Mouse (Mus musculus) myocyte (in vitro differentiated cells): ENCODE data around the gene Clmn. TPM values are rescaled to one million over a fixed set of nuclear protein-coding genes. Genes with fewer than 3 reads are reported as not detected.

ENCODE experiments used
- H3K27me3 ChIP-seq: one replicate; pipeline ENCODE4 v1.6.1; 2011; ENCODE audit not compliant: control insufficient read depth, insufficient read depth, insufficient read length
- H3K36me3 ChIP-seq: one replicate; pipeline ENCODE4 v1.6.1; 2011; ENCODE audit not compliant: control insufficient read depth, insufficient read depth
- H3K4me2 ChIP-seq: one replicate; pipeline ENCODE4 v1.6.1; 2011; ENCODE audit warnings: low read depth, control low read depth
- H3K4me3 ChIP-seq: one replicate; pipeline ENCODE4 v1.5.1; 2011; ENCODE audit warnings: mild to moderate bottlenecking, control low read depth, moderate library complexity
- H3K79me2 ChIP-seq: one replicate; pipeline ENCODE4 v1.6.1; 2011; ENCODE audit not compliant: control insufficient read depth, insufficient read depth
- H3ac ChIP-seq: one replicate; pipeline ENCODE4 v1.6.1; 2011; ENCODE audit not compliant: control insufficient read depth, insufficient read length
- CEBPB ChIP-seq: IDR thresholded peaks from 2 replicates; pipeline ENCODE4 v1.6.1; 2011; ENCODE audit warnings: mild to moderate bottlenecking, moderate library complexity; ENCODE audit not compliant: poor library complexity, insufficient read depth, severe bottlenecking
- E2F4 ChIP-seq: IDR thresholded peaks from one replicate; pipeline ENCODE4 v1.6.1; 2011; ENCODE audit warnings: mild to moderate bottlenecking, control low read depth, moderate library complexity; ENCODE audit not compliant: insufficient read depth
- MAX ChIP-seq: IDR thresholded peaks from one replicate; pipeline ENCODE4 v1.6.1; 2011; ENCODE audit warnings: low read depth, mild to moderate bottlenecking, control low read depth
- MYOD1 ChIP-seq, 3 experiments: IDR thresholded peaks; one replicate each; pipeline ENCODE4 v1.6.1; 2011; ENCODE audit warnings: control low read depth in 2 of 3, low read depth in 2 of 3, mild to moderate bottlenecking in 2 of 3, moderate library complexity in 1 of 3; ENCODE audit not compliant: insufficient read length in 2 of 3, control insufficient read depth in 1 of 3
- MYOG ChIP-seq, 3 experiments: IDR thresholded peaks; one replicate each; pipeline ENCODE4 v1.6.1; 2011; ENCODE audit warnings: control low read depth in 2 of 3, low read depth in 2 of 3, mild to moderate bottlenecking in 2 of 3; ENCODE audit not compliant: insufficient read length in 2 of 3, control insufficient read depth in 1 of 3, insufficient read depth in 1 of 3
- POLR2A ChIP-seq: IDR thresholded peaks from one replicate; pipeline ENCODE4 v1.6.1; 2011; ENCODE audit warnings: low read depth, mild to moderate bottlenecking, control low read depth, moderate library complexity; ENCODE audit not compliant: insufficient read length
- POLR2AphosphoS2 ChIP-seq: IDR thresholded peaks from one replicate; pipeline ENCODE4 v1.6.1; 2011; ENCODE audit warnings: low read depth, control low read depth; ENCODE audit not compliant: insufficient read length
- REST ChIP-seq: IDR thresholded peaks from one replicate; pipeline ENCODE4 v1.6.1; 2011; ENCODE audit warnings: mild to moderate bottlenecking, control low read depth, moderate library complexity; ENCODE audit not compliant: insufficient read depth, insufficient read length
- SRF ChIP-seq: IDR thresholded peaks from one replicate; pipeline ENCODE4 v1.6.1; 2011; ENCODE audit warnings: low read depth; ENCODE audit not compliant: control insufficient read depth, insufficient read length
- TCF12 ChIP-seq: IDR thresholded peaks from one replicate; pipeline ENCODE4 v1.6.1; 2011; ENCODE audit warnings: mild to moderate bottlenecking, control low read depth; ENCODE audit not compliant: poor library complexity, insufficient read depth, severe bottlenecking
- TCF3 ChIP-seq: IDR thresholded peaks from one replicate; pipeline ENCODE4 v1.6.1; 2011; ENCODE audit warnings: low read depth, control low read depth; ENCODE audit not compliant: insufficient read length
- USF1 ChIP-seq: IDR thresholded peaks from one replicate; pipeline ENCODE4 v1.6.1; 2011; ENCODE audit warnings: low read depth, mild to moderate bottlenecking, control low read depth, moderate library complexity
- polyA plus RNA-seq: library from polyadenylated mRNA; unstranded; fragments of >200 nt; fragmentation: generic; extraction: Trizol; gene quantifications from one replicate; pipeline ENCODE4 v1.2.1, GENCODE M21; 2012; ENCODE audit warnings: missing spikeins

Gene Clmn
- polyA plus RNA-seq, 1 experiment: 0.07 TPM

DNA sequence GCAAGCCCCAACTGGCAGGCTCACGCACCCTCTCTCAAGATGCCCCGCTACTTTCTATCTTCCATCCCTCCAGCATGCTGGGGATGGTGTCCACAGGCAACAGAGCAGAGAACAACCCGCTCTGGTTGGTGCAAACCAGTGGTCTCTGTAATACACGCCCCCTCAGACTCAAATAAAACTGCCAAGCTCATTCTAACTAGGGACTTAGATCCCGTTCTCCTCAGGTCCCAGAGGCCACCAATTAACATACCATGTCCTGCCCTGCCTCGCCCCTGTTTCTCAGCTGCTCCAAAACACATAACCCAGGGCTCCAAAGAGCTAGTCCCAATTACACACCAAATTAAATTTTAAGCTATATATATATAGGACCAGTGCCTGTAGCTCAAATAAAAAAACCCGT is 50.6 kb downstream of the Clmn start:
- Histone ChIP-seq H3K27me3 (peaks cover 37% of the 10 kb centered on the region), H3ac (no peak overlapping the region), H3K79me2 (no peaks in the 10 kb centered on the region), H3K4me3 (no peak overlapping the region), H3K36me3 (no peaks in the 10 kb centered on the region), H3K4me2 (no peak overlapping the region)
- TF ChIP-seq POLR2A (no peak), MAX (no peak)

DNA sequence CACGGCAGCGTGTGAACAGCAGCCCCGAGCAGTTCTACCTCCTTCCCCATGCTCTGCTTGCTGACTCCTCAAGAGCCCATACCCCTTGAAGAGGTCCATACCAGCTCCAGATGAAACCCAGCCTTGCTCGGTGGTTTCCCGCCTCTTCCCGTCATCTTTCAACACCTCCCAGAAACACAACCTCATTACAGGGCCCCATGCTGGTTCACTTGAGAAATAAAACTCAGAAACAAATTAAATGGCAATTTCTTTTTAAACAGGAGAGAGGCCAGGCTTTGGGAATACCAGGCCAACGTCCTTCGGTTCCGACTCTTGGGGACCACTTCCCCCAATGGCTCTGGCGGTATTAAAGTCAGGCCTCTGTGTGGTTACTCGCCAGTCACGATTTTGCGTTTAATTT is 51.1 kb downstream of the Clmn start:
- H3K79me2 ChIP-seq: no peaks in the 10 kb centered on the region
- H3K4me3 ChIP-seq: no peak overlapping the region
- peaks cover 41% of the 10 kb centered on the region for H3K27me3 ChIP-seq
- no peak overlapping the region for H3K4me2 ChIP-seq
- H3K36me3 ChIP-seq: no peaks in the 10 kb centered on the region
- no peak overlapping the region for H3ac ChIP-seq
- TF ChIP-seq TCF3 (no peak), MAX (no peak)

DNA sequence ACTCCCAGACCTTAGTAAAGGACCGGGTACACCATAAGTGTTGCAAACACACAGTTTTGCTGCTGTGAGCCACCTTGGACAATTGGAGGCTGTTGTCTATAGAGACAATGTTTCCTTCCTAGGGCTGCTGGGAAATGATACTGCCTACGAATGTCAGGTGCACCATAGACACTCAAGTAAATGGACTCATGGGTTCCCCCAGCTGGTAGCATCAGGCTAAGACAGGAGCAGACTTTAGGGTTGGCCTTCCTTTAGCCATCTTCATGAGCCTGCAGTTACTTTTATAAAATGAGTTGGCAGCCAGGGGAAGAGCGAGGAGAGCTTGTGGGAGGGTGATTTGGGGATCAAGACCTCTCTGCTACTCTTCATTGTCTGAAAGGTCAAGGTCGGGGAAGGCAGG is 52.2 kb downstream of the Clmn start:
- H3K27me3 ChIP-seq: peaks cover 48% of the 10 kb centered on the region
- H3ac ChIP-seq: no peak overlapping the region

DNA sequence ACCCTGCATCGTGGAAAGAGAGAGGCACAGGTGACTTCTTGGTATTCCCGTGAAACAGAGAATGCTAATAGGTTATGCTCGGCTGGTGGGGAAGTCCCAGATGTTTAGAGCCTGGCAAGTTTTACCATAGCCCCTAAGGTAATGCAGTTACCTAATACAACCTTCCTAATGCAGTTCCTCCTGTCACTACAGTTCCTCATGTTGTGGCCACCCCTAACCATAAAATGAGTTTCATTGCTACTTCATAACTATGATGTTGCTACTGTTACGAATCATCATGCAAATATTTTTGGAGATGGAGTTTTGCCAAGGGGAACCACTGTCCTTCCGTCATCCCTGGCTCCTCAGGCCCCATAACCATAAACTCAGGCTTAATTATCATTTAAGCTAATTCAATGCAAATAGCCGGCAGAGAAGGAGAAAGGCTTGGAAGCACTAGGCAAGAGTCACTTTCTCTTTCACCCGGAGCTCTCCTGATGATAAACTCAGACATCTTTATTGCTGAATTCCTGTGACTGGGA is 53.9 kb downstream of the Clmn start:
- Histone ChIP-seq H3K36me3 (no peaks in the 10 kb centered on the region), H3K79me2 (no peaks in the 10 kb centered on the region), H3K4me3 (no peak overlapping the region), H3K4me2 (peak overlapping the region; percentile 38), H3ac (no peak overlapping the region), H3K27me3 (peaks cover 57% of the 10 kb centered on the region)
- no peak for TF ChIP-seq POLR2A
- TF ChIP-seq MYOD1 (IDR thresholded peaks at IDR 0.05; ENCODE audit: control insufficient read depth in 1 of 3, insufficient read length in 2 of 3, low read depth in 2 of 3): no peak
- TF ChIP-seq E2F4: no peak
- no peak for TF ChIP-seq TCF12
- TF ChIP-seq CEBPB: no peak
- TF ChIP-seq MAX: no peak
- no peak for TF ChIP-seq TCF3
- no peak for TF ChIP-seq REST
- TF ChIP-seq POLR2AphosphoS2: no peak
- TF ChIP-seq USF1: no peak
- no peak for TF ChIP-seq MYOG (IDR thresholded peaks at IDR 0.05; ENCODE audit: control insufficient read depth in 1 of 3, insufficient read depth in 1 of 3, insufficient read length in 2 of 3, low read depth in 2 of 3)
- TF ChIP-seq SRF: no peak

More for the DNA sequence above, 52.2 kb downstream of the Clmn start:
- TF ChIP-seq CEBPB (no peak), POLR2A (no peak), MYOD1 (IDR thresholded peaks at IDR 0.05; ENCODE audit: control insufficient read depth in 1 of 3, insufficient read length in 2 of 3, low read depth in 2 of 3) (no peak), MAX (no peak), REST (no peak), TCF12 (no peak), MYOG (IDR thresholded peaks at IDR 0.05; ENCODE audit: control insufficient read depth in 1 of 3, insufficient read depth in 1 of 3, insufficient read length in 2 of 3, low read depth in 2 of 3) (no peak)
- Histone ChIP-seq H3K4me2 (no peak overlapping the region), H3K36me3 (no peaks in the 10 kb centered on the region), H3K79me2 (no peaks in the 10 kb centered on the region), H3K4me3 (no peak overlapping the region)

GRCm38 (mm10) chr12:104808421-104809067 is 56.3 kb downstream of the Clmn start:
- Histone ChIP-seq H3K27me3 (peaks cover 65% of the 10 kb centered on the region), H3K4me3 (no peak overlapping the region), H3ac (no peak overlapping the region), H3K4me2 (no peak overlapping the region), H3K79me2 (no peaks in the 10 kb centered on the region), H3K36me3 (no peaks in the 10 kb centered on the region)
- no peak for TF ChIP-seq REST
- TF ChIP-seq USF1: no peak
- no peak for TF ChIP-seq MYOD1 (IDR thresholded peaks at IDR 0.05; ENCODE audit: control insufficient read depth in 1 of 3, insufficient read length in 2 of 3, low read depth in 2 of 3)
- TF ChIP-seq POLR2A: no peak
- no peak for TF ChIP-seq TCF3
- no peak for TF ChIP-seq CEBPB
- TF ChIP-seq E2F4: no peak
- TF ChIP-seq SRF: no peak
